Mouse (Mus musculus) olfactory bulb, adult 2 months (tissue): ENCODE results near the gene Hsp90ab1.

ENCODE experiments used
- CTCF ChIP-seq: fragments of 200-500 bp; IDR thresholded peaks from 2 replicates; pipeline ENCODE4 v1.5.1; 2012; ENCODE audit warnings: low read depth, mild to moderate bottlenecking, low read length, moderate library complexity; ENCODE audit not compliant: insufficient read depth
- POLR2A ChIP-seq: fragments of 200-500 bp; IDR thresholded peaks from 2 replicates; pipeline ENCODE4 v1.6.1; 2012; ENCODE audit warnings: mild to moderate bottlenecking, low read depth, low read length, moderate library complexity; ENCODE audit not compliant: insufficient read depth

GRCm38 (mm10) chr17:45569999-45570398, 3.1 kb downstream of the Hsp90ab1 start:
- no peak for TF ChIP-seq POLR2A
- TF ChIP-seq CTCF: no peak
